Mouse (Mus musculus): ENCODE measurements at regions not wholly inside any gene's neighbourhood (a gene's known extent, or its start where the extent isn't known, plus 50 kb on each side); places are given as distances from the start of the nearest gene placed in this dataset.

DNA sequence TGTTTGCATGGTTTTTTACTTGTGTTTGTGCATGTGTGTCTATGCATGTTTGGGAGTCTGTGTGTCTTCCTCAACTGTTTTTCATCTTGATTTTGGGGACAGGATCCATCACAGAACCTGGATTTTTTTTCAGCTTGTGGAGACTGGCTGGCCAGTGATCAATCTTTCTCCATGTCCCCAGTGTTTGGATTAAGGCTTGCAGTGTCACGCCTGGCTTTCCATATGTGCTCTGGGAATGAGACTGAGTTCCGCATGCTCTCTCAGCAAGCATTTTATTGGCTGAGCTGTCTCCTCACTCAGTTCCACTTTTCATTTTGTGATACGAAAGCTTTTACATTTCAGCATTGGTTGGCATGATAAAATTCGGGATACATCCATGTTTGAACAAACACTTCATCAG is 740.1 kb upstream of the Frg1 start:
- dilution Hi-C loops (cut with MboI; ENCODE audit: extremely low pct_ligation_motif_present, extremely low pct_unique_long_range_greater_than_20kb, low sequenced_read_pairs) (no loop called here), in situ Hi-C loops (cut with MboI; ENCODE audit: low pct_ligation_motif_present, low pct_unique_long_range_greater_than_20kb, low sequenced_read_pairs) (no loop called here)
- Histone ChIP-seq H3K36me3 (replicated peaks in 1 of 2; ENCODE audit: control insufficient read depth in 1 of 2, insufficient read depth in 1 of 2, low read length in 1 of 2) (no peaks in the 10 kb centered on the region), H3K27ac (ENCODE audit: insufficient read depth, low read depth) (no peak overlapping the region), H3K4me2 (ENCODE audit: insufficient read depth, low read depth, poor library complexity, severe bottlenecking) (no peak overlapping the region), H3K27me3 (replicated peaks) (no peaks in the 10 kb centered on the region), H3K79me2 (replicated peaks; ENCODE audit: control insufficient read depth, extremely low read depth, insufficient read depth, poor library complexity, severe bottlenecking) (no peaks in the 10 kb centered on the region), H3K4me1 (ENCODE audit: control insufficient read depth in 1 of 2, insufficient read depth in 2 of 2) (no peaks in the 10 kb centered on the region), H3K9ac (ENCODE audit: insufficient read depth, low read depth) (no peak overlapping the region), H3K4me3 (replicated peaks in 1 of 3; ENCODE audit: low read depth in 2 of 3, low read length in 2 of 3, poor library complexity in 1 of 3) (no peak overlapping the region), H3K9me3 (replicated peaks; ENCODE audit: low read length) (peaks cover 18% of the 10 kb centered on the region)
- DNase-seq (ENCODE audit: extremely low read depth) = no peak
- TF ChIP-seq ELF1 (IDR thresholded peaks at IDR 0.05; ENCODE audit: low read depth, low read length) (no peak), RAD21 (IDR thresholded peaks at IDR 0.05; ENCODE audit: low read depth, low read length) (no peak), POLR2AphosphoS2 (IDR thresholded peaks at IDR 0.05; ENCODE audit: low read depth, low read length) (no peak), ZMIZ1 (IDR thresholded peaks at IDR 0.05; ENCODE audit: low read depth, low read length) (no peak), NELFE (IDR thresholded peaks at IDR 0.05; ENCODE audit: low read depth, low read length) (no peak), TBP (conservative IDR thresholded peaks at IDR 0.05; ENCODE audit: low read depth, low read length) (no peak), MEF2A (IDR thresholded peaks at IDR 0.05; ENCODE audit: borderline replicate concordance, low read depth, low read length) (no peak), SIN3A (IDR thresholded peaks at IDR 0.05; ENCODE audit: low read length) (no peak), POLR2A (IDR thresholded peaks at IDR 0.05; ENCODE audit: low read depth, low read length) (no peak), E2F4 (IDR thresholded peaks at IDR 0.05; ENCODE audit: insufficient replicate concordance, low read depth, low read length) (no peak), ETS1 (conservative IDR thresholded peaks at IDR 0.05; ENCODE audit: low read depth, low read length) (no peak), MYC (IDR thresholded peaks at IDR 0.05; ENCODE audit: low read depth, low read length) (no peak), IRF4 (IDR thresholded peaks at IDR 0.05; ENCODE audit: low read depth, low read length) (no peak), TCF12 (IDR thresholded peaks at IDR 0.05; ENCODE audit: low read depth, low read length) (no peak), PAX5 (IDR thresholded peaks at IDR 0.05; ENCODE audit: low read length) (no peak), CTCF (conservative IDR thresholded peaks at IDR 0.05 in 1 of 2, IDR thresholded peaks at IDR 0.05 in 1 of 2; ENCODE audit: low read depth in 2 of 2, low read length in 2 of 2) (no peak), KAT2A (IDR thresholded peaks at IDR 0.05; ENCODE audit: insufficient replicate concordance, low read length) (no peak), JUN (IDR thresholded peaks at IDR 0.05; ENCODE audit: insufficient read depth, low read depth, low read length) (no peak), SMC3 (IDR thresholded peaks at IDR 0.05; ENCODE audit: low read depth, low read length) (no peak)

DNA sequence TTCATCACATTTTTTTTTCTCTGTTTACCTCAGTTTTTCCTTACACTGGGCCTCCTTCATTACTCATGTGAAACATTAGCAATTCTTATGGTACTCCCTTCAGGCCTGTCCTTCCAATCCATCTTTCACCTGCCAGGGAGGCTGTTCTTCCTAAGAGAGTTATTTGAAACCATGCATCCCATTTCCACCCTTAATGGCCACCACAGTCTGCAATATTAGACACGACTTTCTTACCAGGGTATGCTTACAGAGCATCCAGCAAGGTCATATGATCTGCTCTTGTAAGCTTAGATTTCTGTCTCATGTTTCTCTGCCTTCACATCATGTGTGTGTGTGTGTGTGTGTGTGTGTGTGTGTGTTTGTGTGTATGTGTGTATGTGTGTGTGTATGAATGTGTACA is 739.7 kb upstream of the Frg1 start:
- dilution Hi-C loops (cut with MboI; ENCODE audit: extremely low pct_ligation_motif_present, extremely low pct_unique_long_range_greater_than_20kb, low sequenced_read_pairs) = no loop called here
- Histone ChIP-seq H3K4me2 (ENCODE audit: insufficient read depth, low read depth, poor library complexity, severe bottlenecking) (no peak overlapping the region), H3K27me3 (replicated peaks) (no peaks in the 10 kb centered on the region), H3K9me3 (replicated peaks; ENCODE audit: low read length) (peaks cover 18% of the 10 kb centered on the region), H3K9ac (ENCODE audit: insufficient read depth, low read depth) (no peak overlapping the region), H3K79me2 (replicated peaks; ENCODE audit: control insufficient read depth, extremely low read depth, insufficient read depth, poor library complexity, severe bottlenecking) (no peaks in the 10 kb centered on the region), H3K4me3 (replicated peaks in 1 of 3; ENCODE audit: low read depth in 2 of 3, low read length in 2 of 3, poor library complexity in 1 of 3) (no peak overlapping the region), H3K36me3 (replicated peaks in 1 of 2; ENCODE audit: control insufficient read depth in 1 of 2, insufficient read depth in 1 of 2, low read length in 1 of 2) (no peaks in the 10 kb centered on the region), H3K27ac (ENCODE audit: insufficient read depth, low read depth) (no peak overlapping the region), H3K4me1 (ENCODE audit: control insufficient read depth in 1 of 2, insufficient read depth in 2 of 2) (no peaks in the 10 kb centered on the region)
- in situ Hi-C loops (cut with MboI; ENCODE audit: low pct_ligation_motif_present, low pct_unique_long_range_greater_than_20kb, low sequenced_read_pairs) = no loop called here
- DNase-seq (ENCODE audit: extremely low read depth) = no peak
- TF ChIP-seq SIN3A (IDR thresholded peaks at IDR 0.05; ENCODE audit: low read length) (no peak), MYC (IDR thresholded peaks at IDR 0.05; ENCODE audit: low read depth, low read length) (no peak), KAT2A (IDR thresholded peaks at IDR 0.05; ENCODE audit: insufficient replicate concordance, low read length) (no peak), CHD2 (IDR thresholded peaks at IDR 0.05; ENCODE audit: low read length) (no peak), ZC3H11A (IDR thresholded peaks at IDR 0.05; ENCODE audit: low read depth, low read length) (no peak), HCFC1 (IDR thresholded peaks at IDR 0.05; ENCODE audit: low read depth, low read length) (no peak), ZKSCAN1 (IDR thresholded peaks at IDR 0.05; ENCODE audit: borderline replicate concordance, low read depth, low read length) (no peak), BHLHE40 (IDR thresholded peaks at IDR 0.05; ENCODE audit: low read depth, low read length) (no peak), JUND (conservative IDR thresholded peaks at IDR 0.05; ENCODE audit: low read depth, low read length) (no peak), TCF12 (IDR thresholded peaks at IDR 0.05; ENCODE audit: low read depth, low read length) (no peak), MAFK (IDR thresholded peaks at IDR 0.05; ENCODE audit: insufficient replicate concordance, low read length) (no peak), E2F4 (IDR thresholded peaks at IDR 0.05; ENCODE audit: insufficient replicate concordance, low read depth, low read length) (no peak), PAX5 (IDR thresholded peaks at IDR 0.05; ENCODE audit: low read length) (no peak), MEF2A (IDR thresholded peaks at IDR 0.05; ENCODE audit: borderline replicate concordance, low read depth, low read length) (no peak), SMC3 (IDR thresholded peaks at IDR 0.05; ENCODE audit: low read depth, low read length) (no peak), MAZ (IDR thresholded peaks at IDR 0.05; ENCODE audit: low read depth, low read length) (no peak), USF2 (conservative IDR thresholded peaks at IDR 0.05; ENCODE audit: low read depth, low read length) (no peak), EP300 (IDR thresholded peaks at IDR 0.05; ENCODE audit: low read length) (no peak), ZNF384 (IDR thresholded peaks at IDR 0.05; ENCODE audit: low read depth, low read length) (no peak), ELF1 (IDR thresholded peaks at IDR 0.05; ENCODE audit: low read depth, low read length) (no peak)

Measured in CH12.LX (cell line).